Mouse (Mus musculus): ENCODE measurements around the gene Tmem33. TPM values are rescaled to one million over a fixed set of nuclear protein-coding genes. Genes with fewer than 3 reads are reported as not detected.

Gene Tmem33
- polyA plus RNA-seq, 1 experiment: 100 TPM

DNA sequence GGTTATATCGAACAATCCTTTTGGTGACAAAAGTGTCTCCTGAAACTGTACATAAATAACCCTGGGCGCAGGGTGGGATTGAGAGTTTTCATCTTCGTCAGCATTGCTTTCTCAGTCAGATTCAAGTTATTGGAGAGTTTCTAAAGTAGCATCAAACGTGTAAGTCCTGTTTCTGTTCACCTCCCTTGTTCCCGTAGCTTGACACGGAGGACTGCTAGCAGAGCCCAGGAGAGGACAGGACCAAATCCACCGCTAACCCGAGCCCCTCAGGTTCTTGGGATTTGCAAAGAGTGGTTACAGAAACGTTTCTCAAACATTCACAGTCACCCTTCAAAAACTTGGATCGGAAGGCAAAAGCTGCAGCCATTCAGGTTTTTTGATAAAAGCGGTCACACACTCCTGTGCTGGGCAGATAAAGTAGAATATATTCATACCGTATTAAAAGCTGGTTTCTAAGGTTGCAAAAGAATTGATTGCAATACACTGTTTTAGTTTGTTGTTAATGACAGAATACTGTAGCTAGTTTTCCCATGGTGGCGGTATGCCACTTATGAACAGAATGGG, 47.4 kb downstream of the Tmem33 start:
- DNase-seq: no peak

DNA sequence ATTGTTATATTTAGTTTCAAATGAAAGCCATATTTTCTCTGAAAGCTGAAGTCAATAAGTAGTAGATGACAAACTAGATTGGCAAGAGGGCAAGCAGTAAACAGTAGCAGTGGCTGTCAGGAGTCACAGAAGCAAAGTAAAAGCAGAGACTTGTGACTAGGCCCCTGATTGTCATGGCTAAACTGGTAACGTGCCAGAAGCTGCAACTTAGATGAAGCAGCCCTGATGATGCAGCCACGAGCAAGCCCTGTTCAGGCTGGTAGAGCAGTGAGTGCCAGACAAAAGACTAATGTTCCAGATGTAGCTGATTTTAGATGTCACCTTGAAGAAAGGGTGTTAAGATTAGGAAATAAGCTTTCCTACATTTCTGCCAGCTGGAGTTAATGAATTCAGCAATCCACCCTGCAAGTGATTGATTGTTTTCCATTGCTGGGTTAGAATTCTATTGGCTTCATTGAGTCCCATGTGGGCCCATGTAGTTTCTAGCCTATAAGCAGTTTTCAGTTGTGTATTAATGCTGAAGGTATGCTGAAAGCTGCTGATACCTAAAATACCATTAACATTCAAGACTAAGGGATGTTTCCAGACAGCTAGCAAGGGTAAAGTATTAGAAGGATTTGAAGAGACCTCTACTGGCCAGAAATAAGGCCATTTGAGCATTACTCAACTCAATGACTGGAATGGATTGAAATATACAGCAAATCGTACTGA, 51.6 kb downstream of the Tmem33 start:
- Histone ChIP-seq H3K4me3 (replicated peaks; ENCODE audit: extremely low read depth, low read depth, low read length) (no peak overlapping the region), H3K4me1 (ENCODE audit: control insufficient read depth, insufficient read depth, low read length) (peaks cover 5% of the 10 kb centered on the region)
- no peak for TF ChIP-seq CTCF (IDR thresholded peaks at IDR 0.05; ENCODE audit: insufficient read depth, low read length)
- no peak for TF ChIP-seq POLR2A (IDR thresholded peaks at IDR 0.05; ENCODE audit: borderline replicate concordance, extremely low read depth, low read depth, low read length)
- DNase-seq: no peak
- 62% methylated on average over 3 of the region's 3 CpGs for WGBS

More for the DNA sequence above, 47.4 kb downstream of the Tmem33 start:
- Histone ChIP-seq H3K4me1 (ENCODE audit: control insufficient read depth, insufficient read depth, low read length) (peaks cover 5% of the 10 kb centered on the region), H3K4me3 (replicated peaks; ENCODE audit: extremely low read depth, low read depth, low read length) (peak overlapping the region; percentile 94)
- TF ChIP-seq CTCF (IDR thresholded peaks at IDR 0.05; ENCODE audit: insufficient read depth, low read length): no peak
- TF ChIP-seq POLR2A (IDR thresholded peaks at IDR 0.05; ENCODE audit: borderline replicate concordance, extremely low read depth, low read depth, low read length): no peak
- WGBS: 23% methylated on average over 13 of the region's 13 CpGs

DNA sequence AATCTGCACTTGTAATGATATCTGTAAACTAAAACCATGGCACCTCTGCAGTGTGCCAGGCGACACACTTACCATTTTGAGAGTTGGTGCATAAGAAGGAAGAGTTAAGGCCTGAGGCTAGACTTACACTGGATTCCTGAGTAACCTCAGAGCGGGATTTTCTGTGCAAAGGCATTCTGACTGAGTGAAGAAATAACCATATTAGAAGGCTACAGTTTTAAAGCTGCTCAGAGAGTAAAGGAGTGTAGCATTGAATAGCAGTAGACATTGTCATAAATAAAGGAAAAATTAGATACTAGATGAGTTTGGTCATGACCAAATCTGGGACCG, 52.1 kb downstream of the Tmem33 start:
- no peak for DNase-seq

DNA sequence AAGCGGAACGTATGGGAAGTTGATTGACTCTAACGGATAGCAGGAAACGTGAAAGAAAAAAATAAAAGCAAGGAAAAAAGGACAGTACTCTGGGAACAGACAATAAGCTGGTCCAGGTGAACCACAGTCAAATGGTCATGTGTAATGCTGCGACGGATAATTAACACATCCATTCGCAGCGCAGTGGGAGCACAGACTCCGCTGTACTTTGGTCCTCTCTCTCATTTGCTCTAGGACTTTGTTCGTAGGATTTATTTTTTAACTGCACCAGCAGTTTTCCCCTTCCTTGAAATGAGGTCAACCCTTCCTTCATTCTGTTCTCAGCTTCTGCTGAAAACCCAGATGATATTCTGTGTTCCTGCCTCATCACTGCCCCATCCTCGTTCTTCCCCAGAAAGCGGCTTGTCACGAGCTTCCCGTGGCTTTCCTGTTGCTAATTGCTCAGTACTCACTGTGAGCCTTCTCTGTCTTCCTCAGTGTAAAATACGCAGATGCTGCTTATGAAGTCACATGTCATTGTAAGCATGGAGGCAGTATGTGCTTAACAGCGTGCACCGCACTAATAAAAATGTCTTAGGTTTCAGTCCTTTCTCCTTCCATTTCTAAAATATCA, 61.4 kb downstream of the Tmem33 start:
- TF ChIP-seq CTCF (IDR thresholded peaks at IDR 0.05; ENCODE audit: insufficient read depth, low read length) (no peak), POLR2A (IDR thresholded peaks at IDR 0.05; ENCODE audit: borderline replicate concordance, extremely low read depth, low read depth, low read length) (no peak)
- no peak for DNase-seq
- Histone ChIP-seq H3K4me3 (replicated peaks; ENCODE audit: extremely low read depth, low read depth, low read length) (no peak overlapping the region), H3K4me1 (ENCODE audit: control insufficient read depth, insufficient read depth, low read length) (no peaks in the 10 kb centered on the region)
- 84% methylated on average over 17 of the region's 17 CpGs for WGBS

More for the DNA sequence above, 52.1 kb downstream of the Tmem33 start:
- Histone ChIP-seq H3K4me1 (ENCODE audit: control insufficient read depth, insufficient read depth, low read length) (peaks cover 4% of the 10 kb centered on the region), H3K4me3 (replicated peaks; ENCODE audit: extremely low read depth, low read depth, low read length) (no peak overlapping the region)
- no peak for TF ChIP-seq CTCF (IDR thresholded peaks at IDR 0.05; ENCODE audit: insufficient read depth, low read length)
- TF ChIP-seq POLR2A (IDR thresholded peaks at IDR 0.05; ENCODE audit: borderline replicate concordance, extremely low read depth, low read depth, low read length): no peak
- 95% methylated on average over 3 of the region's 3 CpGs for WGBS

DNA sequence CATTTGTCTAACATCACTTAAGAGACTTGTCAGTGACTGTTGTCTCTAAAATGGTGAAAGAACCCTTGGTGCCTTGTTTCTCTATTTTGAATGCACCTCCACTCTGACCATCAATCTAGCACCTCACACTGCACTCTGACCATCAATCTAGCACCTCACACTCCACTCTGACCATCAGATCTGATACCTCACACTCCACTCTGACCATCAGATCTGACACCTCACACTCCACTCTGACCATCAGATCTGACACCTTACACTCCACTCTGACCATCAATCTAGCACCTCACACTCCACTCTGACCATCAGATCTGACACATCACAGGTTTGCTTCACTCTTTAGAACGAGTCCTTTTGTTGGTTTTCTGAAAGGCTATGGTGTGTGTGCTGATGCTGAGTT, 63.7 kb downstream of the Tmem33 start:
- no peak for TF ChIP-seq CTCF (IDR thresholded peaks at IDR 0.05; ENCODE audit: insufficient read depth, low read length)
- H3K4me1 ChIP-seq (ENCODE audit: control insufficient read depth, insufficient read depth, low read length): no peaks in the 10 kb centered on the region
- 49% methylated on average over 1 of the region's 1 CpGs for WGBS

DNA sequence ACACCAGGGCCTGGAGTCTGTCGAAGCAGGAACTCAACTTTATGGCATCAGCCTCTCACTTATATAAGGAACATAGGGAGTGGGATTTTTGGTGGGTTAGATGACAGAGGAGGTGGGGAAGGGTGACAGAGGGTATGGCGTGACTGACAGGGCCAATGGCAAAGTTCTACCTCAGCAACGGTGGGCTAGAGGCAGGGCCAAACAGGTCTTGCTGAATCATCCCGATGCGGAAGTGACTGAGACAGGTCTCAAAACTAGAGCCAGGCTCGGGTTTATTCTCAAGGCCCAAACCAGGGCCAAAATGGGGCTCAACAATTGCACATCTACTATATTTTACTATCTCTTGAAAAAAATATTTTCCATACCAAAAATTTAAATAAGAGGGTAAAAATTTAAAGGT, 80.4 kb downstream of the Tmem33 start:
- no peak for DNase-seq
- 90% methylated on average over 6 of the region's 6 CpGs for WGBS
- Histone ChIP-seq H3K4me3 (replicated peaks; ENCODE audit: extremely low read depth, low read depth, low read length) (no peak overlapping the region), H3K4me1 (ENCODE audit: control insufficient read depth, insufficient read depth, low read length) (no peaks in the 10 kb centered on the region; the same call in 1 of the 2 replicates)
- no peak for TF ChIP-seq POLR2A (IDR thresholded peaks at IDR 0.05; ENCODE audit: borderline replicate concordance, extremely low read depth, low read depth, low read length)
- TF ChIP-seq CTCF (IDR thresholded peaks at IDR 0.05; ENCODE audit: insufficient read depth, low read length): no peak

More for the DNA sequence above, 63.7 kb downstream of the Tmem33 start:
- DNase-seq: no peak
- no peak overlapping the region for H3K4me3 ChIP-seq (replicated peaks; ENCODE audit: extremely low read depth, low read depth, low read length)

Other genes starting within 250 kb of the Tmem33 start
- 0.05 TPM in 2 replicates for gene Phox2b, start 161.3 kb upstream of the Tmem33 start, polyA plus RNA-seq (2012; rRNA removed)
- 22.6 and 26.2 TPM in 2 replicates for gene Slc30a9, start 46.4 kb downstream of the Tmem33 start, polyA plus RNA-seq (2012; rRNA removed)
- 0.66 and 0.97 TPM in 2 replicates for gene Bend4, start 167.7 kb downstream of the Tmem33 start, polyA plus RNA-seq (2012; rRNA removed)